Mouse (Mus musculus) testis, postnatal 10 days (tissue): ENCODE data around the gene Ppp6r3.
"Not testable (repeated sequence)": the region's sequence is repeated elsewhere in the genome, so short reads cannot be mapped to it uniquely, and the experiment has no call there.

Experiments
- DNase-seq: peaks from one replicate; pipeline ENCODE4 v3.0.0; 2021; ENCODE audit warnings: low spot score

The Ppp6r3 gene

DNA sequence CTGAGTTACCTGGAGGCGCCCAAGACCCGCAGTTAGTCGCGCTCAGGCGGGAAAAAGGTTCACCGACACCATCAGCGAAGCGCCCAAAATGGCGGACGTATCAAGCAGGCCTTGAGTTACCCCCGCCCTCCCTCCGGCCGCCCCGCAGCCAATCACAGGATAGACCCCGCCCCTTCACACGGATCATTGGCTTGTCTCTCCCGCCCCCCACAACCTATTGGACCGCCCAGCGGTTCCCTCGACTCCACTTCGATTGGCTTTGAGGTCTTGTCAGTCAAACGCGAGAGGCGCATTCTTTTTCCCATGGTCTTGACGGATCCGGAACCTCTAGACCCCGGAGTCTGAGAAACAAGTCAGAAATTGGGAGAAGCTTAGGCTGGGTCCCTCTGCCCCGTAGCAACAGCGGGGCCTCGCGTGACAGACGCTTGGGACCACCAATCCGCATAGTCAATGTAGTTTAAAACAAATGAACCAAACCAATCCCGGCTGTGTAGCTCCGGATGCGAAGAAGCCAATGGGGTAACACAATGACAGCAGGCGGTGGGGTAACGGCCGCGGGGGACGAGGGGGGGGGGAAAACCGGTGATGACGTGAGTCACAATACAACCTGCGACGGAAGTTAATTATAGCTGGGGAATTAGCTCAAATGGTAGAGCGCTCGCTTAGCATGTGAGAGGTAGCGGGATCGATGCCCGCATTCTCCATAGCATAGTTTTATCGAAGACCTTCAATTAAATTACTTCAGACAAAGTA, at the start of gene Ppp6r3:
Ppp6r3 (minus strand) TSS at position 118 of the 753 bp plus-strand sequence.
- peak; percentile 98 for DNase-seq

DNA sequence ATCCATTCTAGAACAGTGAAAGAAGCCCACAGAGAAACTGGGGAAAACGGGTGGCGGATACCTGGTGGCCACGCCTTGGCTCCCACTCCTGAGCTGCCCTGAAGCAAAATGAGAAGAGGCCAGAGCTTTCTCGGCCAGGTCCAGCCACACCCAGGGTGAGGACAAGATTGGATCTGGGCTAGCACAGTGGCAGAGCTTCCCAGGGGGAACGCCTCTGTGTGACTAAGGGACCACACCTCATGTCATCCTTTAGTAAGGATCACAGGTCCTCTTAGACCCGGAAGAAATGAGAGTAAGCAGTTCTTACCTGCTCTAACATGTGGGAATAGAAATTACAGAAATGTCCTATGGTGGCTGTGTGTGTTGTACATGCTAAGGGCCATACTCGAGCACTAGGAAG, 49.6 kb upstream of the Ppp6r3 start:
- no peak for DNase-seq

DNA sequence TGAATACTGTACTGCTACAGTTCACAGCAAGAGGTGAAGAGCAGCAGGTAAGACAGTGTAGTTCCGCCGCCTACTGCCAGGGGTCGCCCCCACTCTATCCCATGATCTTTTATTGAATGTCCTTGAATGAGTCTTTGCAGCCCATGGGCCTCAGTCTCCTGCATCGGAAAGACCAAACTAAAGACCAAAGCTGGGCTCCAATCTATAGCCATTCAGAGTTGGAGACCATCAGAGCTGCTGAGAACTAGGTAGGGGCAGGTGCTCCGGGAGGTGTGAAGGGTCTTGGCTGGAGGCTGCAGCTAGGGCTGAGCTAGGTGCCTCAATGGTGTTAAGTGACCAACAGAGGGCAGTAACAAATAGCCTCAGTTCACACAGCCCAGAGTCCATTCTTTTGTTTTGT, 48.3 kb upstream of the Ppp6r3 start:
- peak; percentile 78 for DNase-seq

DNA sequence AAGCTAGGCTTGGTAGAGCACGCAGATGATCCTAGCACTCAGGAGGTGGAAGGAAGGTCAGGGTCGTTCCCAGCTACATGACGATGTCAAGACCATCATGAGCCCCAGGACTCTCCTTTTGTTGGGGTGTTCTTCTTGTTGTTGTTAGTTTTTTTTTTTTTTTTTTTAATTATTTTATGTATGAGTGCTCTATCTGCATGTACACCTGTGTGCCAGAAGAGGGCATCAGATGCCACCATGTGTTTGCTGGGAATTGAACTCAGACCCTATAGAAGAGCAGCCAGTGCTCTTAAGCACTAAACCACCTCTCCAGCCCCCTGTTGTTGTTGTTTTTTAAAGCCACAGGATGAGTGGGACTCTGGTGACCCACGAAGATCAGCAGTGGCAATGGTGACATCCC, 47.7 kb upstream of the Ppp6r3 start:
- no peak for DNase-seq

DNA sequence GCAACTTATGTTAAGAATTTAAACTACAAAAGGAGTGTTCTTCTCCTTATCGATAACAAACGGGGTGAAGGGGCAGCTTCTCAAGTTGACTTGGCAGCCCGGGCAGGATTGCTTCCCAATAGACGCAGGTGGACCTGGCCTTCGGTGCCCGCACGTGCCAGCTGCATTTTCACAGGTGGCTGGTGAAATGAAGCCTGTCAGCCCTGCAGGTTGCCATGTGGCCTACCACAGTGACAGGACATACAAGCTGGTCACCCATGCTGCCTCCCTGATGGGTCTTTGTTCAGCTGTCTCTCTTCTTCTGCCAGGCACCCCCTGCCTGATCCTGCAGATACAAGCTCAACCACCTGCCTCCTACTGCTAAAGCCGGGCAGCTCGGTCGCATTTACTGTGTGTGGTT, 45.3 kb upstream of the Ppp6r3 start:
- DNase-seq = no peak

DNA sequence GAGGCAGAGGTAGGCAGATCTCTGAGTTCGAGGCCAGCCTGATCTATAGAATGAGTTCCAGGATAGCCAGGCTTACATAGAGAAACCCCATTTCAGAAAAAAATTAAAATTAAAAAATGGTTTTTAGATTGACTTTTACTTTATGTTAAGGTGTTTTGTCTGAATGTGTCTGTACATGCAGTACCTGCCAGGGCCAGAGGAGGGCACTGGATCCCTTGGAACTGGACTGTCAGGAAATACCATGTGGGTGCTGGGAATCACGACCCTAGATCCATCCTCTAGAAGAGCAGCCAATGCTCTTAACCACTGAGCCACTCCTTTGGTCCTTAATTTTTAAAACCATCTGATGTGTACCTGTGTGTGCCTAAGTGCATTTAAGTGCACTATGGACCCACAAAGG, 43.8 kb upstream of the Ppp6r3 start:
- no peak for DNase-seq

DNA sequence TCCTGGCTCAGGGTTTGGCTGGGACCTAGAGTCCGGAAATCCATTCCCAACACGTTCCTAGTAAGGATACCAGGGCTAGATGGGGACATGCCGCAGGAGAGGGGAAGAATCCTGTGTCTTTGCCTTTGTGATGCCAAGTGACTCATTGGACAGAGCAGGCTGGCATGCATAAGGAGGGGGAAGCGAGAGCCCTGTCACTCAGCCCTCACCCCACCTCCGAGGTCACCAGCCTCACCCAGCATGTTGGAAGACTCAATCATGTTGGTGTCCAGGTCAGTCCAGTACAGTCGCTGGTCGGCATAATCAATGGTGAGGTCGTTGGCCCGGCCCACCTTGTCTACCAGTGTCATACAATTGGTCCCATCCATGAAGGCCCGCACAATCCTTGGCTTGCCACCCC, 38.4 kb upstream of the Ppp6r3 start:
- DNase-seq = no peak

DNA sequence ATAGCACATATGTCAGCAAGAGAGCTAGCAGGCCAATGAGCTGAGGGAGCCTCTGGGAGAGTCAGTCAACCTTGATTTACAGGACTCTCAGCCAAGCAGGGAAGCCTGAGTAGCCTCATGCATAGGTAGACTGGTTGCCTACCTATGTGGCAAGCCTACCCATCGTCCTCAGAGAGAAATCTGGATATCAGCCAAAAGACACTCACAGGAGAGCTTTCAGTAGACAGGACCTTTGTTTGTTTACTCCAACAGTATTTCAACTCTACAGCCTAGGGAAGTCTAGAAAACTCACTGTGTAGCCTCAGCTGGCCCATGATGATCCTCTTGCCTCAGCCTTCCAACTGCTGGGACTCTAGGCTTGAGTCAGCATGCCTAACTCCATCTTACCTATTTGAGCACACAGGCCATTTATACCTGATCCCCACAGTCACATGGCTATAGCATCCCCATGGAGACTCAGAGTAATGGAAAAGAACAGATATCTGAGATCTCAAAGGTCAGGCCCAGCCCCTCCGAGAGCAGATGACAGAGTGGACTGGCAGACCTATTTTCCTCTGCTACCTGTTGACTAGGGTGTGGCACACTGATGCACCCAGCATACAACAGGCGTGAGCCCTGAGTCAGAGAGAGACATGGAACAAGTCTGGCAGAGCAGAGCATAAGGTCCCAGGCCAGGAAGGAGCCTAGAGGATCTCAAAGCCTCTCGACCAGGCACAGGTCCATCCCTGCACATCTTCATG, 37.2 kb upstream of the Ppp6r3 start:
- no peak for DNase-seq

DNA sequence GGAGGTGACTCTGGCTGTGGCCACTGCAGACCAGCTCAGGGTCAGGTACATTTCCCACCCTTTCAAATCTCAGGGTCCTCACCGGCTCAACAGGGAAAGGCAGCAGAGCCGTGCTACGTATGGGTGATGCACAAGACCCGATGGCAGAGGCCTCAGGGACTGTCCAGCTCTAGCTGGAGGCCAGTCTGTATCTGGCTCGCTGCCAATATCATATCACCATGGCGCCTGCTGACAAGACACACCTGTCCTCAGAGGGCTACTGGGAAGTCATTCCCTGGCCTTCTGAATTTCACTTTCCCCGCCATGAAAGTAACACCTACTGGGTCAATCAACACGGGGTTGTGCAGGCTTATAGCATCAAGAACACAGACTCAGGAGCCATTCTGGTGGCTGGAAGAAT, 36.2 kb upstream of the Ppp6r3 start:
- no peak for DNase-seq

DNA sequence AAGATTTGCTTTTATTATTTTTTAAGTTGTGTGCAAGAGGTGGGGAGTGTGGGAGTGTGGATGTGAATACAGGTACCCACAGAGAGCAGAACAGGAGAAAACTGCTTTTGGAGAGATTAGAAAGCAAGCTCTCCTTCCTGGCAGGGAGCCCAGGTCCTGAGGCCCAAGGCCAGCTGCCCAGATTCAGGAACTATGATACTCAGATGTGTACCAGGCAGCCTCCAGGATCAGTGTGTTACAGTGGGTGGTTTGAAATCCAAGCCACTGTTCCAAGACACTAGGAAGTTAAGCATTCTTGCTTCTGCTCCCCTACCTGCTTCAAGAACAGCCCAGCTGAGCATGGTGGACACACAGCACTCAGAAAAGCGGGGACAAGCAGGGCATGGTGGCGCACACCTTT, 35.3 kb upstream of the Ppp6r3 start:
- peak; percentile 84 for DNase-seq

DNA sequence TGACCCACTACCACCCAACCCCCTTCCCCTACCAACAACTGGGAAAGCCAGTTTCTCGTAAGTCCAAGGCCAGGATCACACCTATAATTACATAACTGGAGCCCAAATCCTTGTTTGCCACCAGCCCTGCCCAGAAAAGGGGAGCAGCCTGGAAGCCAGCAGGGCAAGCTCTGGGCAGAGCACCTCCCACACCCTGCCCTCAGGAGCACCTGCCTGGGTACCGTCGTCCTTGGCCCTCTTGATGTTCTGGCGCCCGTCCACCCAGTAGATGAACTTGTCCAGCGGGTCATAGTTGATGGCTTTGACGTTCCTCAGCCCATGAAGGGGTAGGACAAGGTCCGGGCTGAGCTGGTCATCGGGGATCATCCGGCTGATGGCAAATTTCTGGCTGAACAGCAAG, 34.3 kb upstream of the Ppp6r3 start:
- no peak for DNase-seq

DNA sequence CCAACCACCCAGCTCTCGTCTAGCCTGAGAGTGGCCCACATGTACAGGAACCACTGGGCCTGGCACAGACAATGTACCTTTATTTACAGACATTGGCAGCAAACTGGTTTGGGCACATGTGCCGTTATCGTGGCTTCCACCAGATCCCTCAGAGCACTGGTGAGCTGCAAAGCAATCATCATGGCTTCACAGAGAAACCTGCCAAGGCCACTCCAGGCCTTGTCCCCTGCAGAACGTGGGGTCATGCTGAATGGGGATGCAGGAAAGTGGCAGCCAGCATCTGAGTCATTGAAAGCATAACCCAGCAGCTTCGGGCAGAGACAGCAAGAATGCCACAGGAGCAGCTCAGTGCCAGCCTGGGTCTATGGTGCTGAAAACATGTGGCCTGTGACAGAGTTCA, 18.8 kb upstream of the Ppp6r3 start:
- DNase-seq = no peak

DNA sequence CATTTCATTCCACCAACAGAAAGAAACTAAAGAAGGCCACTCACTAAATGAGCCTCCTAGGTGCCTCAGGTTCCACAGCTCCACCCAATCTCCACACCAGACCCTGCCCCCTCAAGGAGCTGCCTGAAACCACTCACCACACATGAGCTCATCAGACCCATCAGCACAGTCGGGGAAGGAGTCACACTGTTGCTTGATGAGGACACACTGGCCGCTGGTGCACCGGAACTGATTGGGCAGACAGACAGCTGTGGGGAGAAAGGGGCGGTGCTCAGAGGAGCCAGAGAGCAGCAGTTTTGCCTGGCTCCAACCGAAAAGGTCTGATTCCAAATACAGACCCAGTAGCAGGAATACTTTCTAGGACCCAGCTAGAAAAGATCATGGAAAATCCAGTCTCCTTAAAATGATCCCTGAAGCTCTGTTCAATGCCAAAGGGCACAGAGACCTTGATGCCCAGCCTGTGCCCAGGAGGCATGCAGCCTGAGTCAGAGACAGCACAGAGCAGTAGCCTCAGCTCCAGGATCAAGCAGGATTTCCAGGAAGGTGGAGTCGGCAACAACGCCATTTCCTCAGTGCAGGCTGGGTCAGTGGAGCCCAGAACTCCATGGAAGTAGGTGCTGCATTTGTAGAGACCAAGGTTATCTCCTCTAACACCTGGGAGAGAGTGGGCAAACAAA, 18.0 kb upstream of the Ppp6r3 start:
- DNase-seq = no peak

DNA sequence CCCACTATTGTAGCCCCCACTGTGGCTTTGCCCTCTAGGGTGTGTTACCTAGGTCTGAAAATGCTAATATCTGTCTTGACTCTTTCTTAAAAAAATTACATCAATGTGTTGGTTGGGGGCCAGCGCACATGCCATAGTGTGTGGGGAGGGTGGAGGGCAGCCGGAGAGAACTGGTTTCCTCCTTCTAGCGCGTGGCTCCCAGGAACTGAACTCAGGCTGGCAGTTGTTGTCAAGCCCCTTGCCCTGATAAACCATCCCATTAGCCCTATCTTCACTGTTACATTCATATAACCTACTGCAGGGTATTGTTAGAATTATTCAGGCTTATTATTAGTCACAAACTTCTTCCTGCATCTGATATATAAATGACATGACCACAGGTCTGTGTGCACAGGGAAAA, 14.4 kb upstream of the Ppp6r3 start:
- DNase-seq = no peak

DNA sequence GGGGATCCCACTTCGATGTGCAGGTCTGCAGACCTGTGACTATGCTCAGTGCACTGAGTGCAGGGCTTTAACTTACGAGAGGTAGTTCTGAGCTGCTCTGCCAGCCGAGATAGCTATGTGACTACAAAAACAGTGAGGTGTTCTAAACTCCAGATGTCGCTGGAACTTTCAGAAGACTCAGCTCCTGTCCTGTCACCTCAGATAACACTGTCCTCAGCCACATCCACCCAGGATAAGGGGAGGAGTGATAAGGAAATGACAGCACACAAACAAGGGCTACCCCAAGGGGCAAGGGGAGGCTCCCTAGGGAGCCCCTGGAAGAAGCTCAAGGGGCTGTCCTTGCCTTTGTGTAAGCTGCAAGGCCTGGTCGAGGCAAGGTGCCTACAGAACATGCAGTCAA, 14.0 kb upstream of the Ppp6r3 start:
- no peak for DNase-seq

DNA sequence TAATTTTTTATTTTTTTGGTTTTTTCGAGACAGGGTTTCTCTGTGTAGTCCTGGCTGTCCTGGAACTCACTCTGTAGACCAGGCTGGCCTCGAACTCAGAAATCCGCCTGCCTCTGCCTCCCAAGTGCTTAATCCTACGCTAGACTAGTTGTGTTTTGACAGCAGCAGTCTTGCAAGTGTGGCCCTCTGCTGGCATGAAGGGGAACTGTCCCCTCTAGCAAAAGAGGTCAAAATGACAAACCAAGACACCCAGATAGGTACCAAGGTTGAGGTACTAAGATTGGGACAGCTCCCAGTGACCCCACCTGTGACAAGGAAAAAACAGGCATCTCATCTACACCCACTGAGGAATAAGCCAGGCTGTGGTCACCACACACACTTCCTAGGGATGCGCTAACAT, 12.2 kb upstream of the Ppp6r3 start:
- DNase-seq = not testable (repeated sequence)

DNA sequence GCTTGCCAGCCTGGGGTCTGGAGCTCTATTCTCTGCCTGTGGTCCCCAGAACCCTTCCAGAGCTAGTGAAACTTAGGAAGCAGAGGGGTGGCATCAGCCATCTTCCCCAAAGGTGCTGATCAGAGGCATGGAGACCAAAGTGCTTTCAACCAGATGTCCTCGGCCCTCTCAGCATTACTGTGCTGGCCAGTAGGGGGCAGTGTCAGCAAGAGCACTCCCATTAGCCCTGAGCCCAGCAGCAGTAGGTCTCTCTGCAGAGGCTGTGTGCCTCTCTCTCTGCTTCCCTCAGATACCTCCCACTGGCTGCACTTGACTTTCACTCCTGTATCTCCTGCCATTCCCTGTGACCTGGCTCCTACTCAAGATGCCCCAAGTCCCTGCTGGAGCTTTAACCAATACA, 11.0 kb upstream of the Ppp6r3 start:
- DNase-seq = peak; percentile 83

DNA sequence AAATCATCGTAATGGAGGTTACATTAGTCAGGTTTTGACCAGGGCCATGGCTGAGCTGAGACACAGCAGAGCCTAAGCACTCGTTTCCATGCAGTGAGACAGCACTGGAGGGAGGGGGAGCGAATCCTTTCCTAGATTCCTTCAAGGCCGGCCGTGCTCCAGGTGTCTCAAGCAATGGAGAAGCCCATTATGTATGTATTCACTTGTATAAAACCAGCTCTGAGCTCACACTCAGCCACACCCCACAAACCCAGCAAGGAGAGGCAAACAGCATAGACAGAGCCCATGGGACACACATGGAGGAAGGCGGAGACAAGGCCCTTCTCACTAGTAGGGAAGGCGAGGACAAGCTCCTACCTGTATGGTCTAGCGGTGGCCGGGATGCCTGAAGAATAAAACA, 10.5 kb upstream of the Ppp6r3 start:
- DNase-seq = no peak

DNA sequence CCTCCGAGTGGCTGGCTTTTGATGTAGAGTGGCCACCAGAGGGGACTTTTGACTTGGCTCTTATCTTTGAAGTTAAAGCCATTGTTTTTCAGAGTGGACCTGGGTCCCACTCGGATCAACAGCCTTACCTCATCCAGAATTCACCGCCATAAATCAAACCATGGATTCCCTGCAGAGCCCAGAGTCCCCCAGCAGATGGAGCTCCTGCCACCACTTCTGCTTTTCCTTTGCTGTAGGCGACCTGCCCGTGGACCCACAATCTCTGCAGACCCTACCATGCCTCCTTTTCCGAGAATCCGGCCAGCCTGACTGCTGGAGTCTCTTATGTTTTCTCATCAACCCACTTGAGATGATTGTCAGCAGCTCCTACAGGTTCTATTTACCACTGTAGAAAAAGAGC, 5.8 kb upstream of the Ppp6r3 start:
- peak; percentile 62 for DNase-seq

DNA sequence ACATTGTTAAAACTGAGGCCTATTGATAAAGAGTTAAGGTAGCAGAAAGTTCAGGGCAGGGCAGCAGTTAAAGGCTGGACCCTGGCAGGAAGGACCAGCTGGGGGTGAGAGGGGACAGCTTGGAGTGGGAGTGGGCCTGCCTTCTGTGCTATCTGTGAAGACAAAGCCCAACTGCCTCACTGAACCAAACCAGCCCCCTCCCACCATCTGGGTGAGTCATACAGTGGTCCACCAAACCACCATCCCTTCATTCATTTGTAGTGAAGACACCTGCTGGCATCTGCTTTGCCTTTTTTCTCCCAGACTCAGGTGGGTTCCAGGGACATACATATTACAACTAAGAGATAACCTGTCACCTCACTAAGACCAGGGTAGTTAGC, 2.4 kb upstream of the Ppp6r3 start:
- DNase-seq = no peak

DNA sequence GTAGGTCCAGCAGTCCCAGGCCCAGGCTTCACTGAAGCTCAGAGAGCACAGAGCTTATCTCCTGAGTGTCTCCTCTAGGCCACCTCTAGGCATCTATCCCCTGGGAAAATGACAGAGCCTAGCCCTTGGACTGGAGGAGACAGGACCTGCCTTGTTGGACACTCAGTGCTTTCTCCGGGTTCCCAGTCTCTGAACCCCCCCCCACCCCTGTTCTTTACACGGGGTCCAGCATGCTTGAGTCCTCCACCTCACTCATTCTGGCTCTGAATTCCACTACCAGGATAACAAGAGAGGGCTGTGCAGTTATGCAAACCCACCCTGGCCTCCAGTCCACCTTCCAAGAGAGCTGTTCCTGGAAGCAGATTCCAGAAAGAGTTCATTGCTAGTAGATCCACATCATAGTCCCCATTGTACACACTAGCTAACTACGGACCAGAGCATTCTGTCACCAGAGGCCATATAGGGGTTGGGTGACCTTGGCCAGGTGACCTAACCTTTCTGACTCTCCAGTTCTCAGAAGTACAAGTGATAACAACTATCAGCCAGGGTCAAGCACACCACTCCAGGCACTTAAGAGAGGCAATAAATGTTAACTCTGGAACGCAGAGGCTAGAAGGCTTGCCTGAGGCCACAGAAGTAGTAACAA, 1.8 kb upstream of the Ppp6r3 start:
- no peak for DNase-seq

DNA sequence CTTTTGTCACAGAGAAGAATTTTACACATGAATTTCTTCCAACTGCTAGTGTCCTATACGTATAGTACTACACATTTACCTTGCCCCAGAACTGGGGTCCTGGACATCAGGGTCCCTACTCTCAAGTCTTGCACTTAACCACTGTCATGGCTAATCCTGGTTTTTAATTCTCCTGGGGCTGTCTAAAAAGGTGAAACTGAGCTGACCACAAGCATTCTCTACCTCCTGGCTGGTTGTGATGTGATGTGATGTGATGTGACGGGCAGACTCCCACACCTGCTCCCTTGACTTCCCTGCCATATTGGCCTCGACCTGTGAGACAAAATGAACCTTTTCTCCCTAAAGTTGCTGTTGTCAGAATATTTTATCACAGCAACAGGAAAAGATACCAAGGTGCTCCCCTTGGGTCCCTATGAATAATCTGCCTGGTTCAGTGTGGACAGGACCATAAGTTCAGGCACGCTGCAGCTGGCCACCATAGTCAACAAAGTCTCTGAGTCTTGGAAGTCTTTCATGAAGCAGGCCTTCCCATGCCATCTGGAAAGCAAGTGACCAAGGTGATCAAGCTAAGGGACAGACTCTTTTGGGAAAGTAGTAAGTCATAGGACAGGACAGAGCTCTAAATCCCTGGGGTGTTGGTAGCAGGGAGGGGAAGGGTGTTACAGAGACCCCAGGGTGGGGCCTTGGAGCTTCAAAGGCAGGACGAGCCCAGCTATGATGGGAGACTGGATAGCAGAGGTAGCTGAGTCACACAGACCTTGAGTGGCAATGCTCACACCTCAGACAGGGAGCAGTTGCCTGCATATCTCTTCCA, 1.1 kb upstream of the Ppp6r3 start:
- DNase-seq = no peak
